Mouse (Mus musculus): ENCODE measurements around the gene Dlgap5. TPM values are rescaled to one million over a fixed set of nuclear protein-coding genes. Genes with fewer than 3 reads are reported as not detected.

Gene Dlgap5
- total RNA-seq, 4 experiments from 2014 or later = not detected

DNA sequence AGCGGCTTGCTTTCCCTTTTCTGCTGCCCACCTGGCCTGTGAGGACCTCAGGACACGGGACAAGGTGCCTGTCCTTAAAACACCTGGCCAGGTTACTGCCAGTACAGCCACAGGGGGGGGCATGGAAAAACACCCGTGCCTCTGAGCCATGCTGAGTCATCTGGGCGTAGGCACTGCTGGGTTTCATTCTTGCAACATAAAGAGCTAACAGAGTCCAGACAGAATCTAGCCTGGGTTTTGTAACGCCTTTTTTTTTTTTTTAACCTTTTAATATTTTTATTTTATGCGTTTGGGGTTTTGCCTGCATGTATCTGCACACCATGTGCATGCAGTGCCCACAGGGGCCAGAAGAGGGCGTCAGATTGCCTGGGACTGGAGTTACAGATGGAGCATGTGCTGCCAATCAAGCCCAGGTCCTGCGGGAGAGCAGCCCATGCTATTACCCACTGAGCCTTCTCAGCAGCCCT, 64.1 kb downstream of the Dlgap5 start:
- DNase-seq (ENCODE audit: low spot score in 2 of 2) = no peak

DNA sequence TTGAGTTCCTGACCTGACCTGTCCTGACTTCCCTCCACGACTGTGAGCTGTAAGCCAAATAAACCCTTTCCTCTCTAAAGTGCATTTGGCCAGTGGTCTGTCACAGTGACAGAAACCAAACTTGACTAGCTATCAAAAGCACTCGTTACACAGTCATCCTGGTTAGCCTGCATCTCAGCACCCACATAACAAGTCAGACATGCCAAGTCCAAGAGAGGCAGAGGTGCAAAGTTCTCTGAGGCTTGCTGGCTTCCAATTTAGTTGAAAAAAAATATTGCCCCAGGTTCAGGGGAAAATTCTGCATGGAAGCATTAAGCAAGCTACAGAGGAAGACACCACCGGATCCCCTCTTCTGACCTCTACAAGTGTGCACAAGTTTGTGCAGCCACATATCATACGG, 65.0 kb downstream of the Dlgap5 start:
- no peak for DNase-seq (ENCODE audit: low spot score in 2 of 2)

DNA sequence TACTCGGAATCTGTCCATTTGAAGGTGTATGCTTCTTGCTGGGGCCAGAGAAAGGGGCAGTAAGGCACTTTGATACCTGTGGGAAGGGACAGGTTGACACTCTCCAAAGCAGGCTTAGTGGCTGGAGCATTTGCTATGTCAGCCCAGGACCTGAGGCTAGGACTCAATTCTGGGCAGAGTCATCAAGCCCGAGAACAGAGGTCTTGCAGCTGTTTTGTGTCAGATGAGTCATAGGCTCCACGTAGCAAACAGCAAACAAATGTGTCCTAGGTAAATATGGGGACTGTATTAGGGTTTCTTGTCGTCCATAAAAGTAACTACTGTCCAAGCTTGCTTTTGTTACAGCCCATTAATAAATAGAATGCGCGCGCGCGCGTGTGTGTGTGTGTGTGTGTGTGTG, 65.9 kb downstream of the Dlgap5 start:
- no peak for DNase-seq (ENCODE audit: low spot score in 2 of 2)

DNA sequence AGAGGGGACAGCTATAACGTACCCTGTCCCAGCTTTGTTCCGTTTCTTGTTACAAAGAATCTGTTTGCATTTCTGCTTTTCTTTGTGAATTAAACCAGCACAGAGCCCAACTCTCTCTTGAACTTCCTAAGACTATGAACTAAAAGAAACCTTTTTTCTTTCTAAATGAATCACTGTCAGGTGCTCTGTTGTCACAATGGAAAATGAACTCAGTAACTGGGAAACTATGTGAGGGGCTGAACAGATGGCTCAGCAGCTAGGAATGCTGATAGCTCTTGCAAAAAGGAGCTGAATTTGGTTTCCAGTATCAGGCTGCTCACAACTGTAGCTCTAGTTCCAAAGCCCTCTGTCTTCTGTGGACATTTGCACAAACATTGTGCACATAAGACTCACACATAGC, 67.2 kb downstream of the Dlgap5 start:
- DNase-seq (ENCODE audit: low spot score in 2 of 2) = no peak

DNA sequence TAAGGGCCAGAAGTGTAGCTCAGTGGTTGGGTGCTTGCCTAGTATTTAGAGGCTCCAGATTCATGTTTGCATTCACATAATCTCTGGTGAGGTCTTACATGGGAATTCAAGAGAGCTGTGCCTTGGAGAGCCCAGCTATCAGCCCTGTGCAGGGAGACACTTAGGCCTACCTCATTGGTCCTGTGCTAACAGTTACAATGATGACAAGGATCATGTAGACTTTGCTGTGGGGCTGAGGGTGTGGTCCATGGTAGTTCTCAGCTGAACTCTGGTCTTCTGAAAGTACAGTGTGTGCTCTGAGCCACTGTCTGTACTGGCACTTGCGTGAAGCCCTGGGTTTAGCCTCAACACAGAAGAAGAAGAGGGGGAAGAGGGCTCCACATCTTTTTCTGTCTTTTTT, 71.5 kb downstream of the Dlgap5 start:
- no peak for DNase-seq (ENCODE audit: low spot score in 2 of 2)

DNA sequence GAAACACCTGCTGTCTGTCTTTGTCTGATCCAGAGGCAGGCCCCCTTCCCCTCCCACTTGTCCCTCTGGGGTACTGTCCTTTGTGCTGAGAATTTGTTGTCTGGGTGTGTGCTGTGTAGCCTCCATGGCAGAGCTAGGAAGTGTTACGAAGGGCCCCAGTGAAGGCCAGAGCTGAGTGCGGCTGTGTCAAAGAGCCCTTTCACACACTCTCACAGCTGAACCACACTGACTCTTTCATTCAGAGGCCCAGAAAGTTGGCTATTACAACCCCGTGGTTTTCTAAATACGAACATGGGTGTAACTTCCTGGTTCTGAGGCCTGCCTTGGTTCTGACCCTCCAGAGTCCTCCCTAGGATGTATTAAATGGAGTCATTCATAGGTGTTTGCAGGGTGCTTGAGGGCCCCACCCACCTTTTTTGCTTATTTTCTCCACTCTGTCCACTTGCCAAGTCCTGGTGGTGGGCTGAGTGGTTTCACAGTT, 76.4 kb downstream of the Dlgap5 start:
- no peak for DNase-seq (ENCODE audit: low spot score in 2 of 2)

DNA sequence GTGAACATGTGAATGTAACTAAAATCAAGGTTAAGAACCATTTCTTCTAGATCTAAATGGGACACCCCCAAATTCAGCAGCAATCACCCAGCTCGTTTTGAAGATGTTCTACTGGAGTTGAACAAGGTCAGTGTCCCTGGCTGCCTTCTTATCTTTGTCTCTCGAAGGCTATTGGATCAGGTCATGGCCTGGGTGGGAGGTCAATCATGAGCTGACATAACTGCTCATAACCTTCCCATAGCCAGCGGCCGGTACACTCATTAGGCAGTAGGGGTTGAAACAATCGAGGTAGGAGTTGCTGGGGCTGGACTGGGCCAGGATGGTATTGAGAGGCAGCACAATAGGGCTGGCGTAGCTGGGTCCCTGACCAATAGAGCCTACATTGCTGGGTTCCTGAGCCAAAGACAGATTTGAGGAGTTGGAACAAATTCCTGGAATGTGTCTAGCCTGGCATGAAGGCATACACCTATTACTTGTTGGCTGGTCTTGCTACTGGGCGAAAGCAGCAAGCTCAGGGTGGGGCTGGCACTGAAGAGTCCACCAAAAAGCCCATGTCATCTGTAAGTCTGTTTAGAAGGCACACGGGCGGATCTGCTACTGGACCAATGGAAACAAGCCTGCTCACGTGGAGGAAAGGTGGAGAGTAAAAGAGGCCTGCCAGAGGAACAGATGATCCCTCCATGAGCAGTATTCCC, 77.8 kb downstream of the Dlgap5 start:
- no peak for DNase-seq (ENCODE audit: low spot score in 2 of 2)

Other genes with a start within 250 kb of the Dlgap5 start
- gene Gch1, start 229.0 kb downstream of the Dlgap5 start, total RNA-seq (2022) = 1 to 10 TPM; 1.7 to 2.6 (median 2.4) TPM
- 1 to 10 TPM in 1 of 4 experiments, under 1 TPM in 3; 0.10 to 1.0 (median 0.49) TPM for gene Wdhd1, start 141.6 kb downstream of the Dlgap5 start, total RNA-seq (2022)
- 1 to 10 TPM; 6.7 to 9.9 (median 7.4) TPM for gene Socs4, start 141.5 kb downstream of the Dlgap5 start, total RNA-seq (2022)
- gene Mapk1ip1l, start 120.1 kb downstream of the Dlgap5 start, total RNA-seq (2022) = 10 to 100 TPM; 19.0 to 27.0 (median 24.2) TPM
- 1 to 10 TPM; 2.1 to 8.5 (median 4.6) TPM for gene Lgals3, start 50.7 kb downstream of the Dlgap5 start, total RNA-seq (2022)
- gene Fbxo34, start 32.0 kb upstream of the Dlgap5 start, total RNA-seq (2022) = 10 to 100 TPM; 10.2 to 15.1 (median 10.7) TPM
- 1 to 10 TPM; 7.4 to 9.8 (median 8.4) TPM for gene Atg14, start 152.2 kb upstream of the Dlgap5 start, total RNA-seq (2022)
- 100 to 1,000 TPM; 172 to 247 (median 178) TPM for gene Ktn1, start 230.0 kb upstream of the Dlgap5 start, total RNA-seq (2022)